Mouse (Mus musculus) brain, embryonic 18.5 days (tissue): ENCODE data around the gene Gstp2.
"Not testable (repeated sequence)": the region's sequence is repeated elsewhere in the genome, so short reads cannot be mapped to it uniquely, and the experiment has no call there.

Source experiments
- DNase-seq: peaks from one replicate; pipeline ENCODE4 v3.0.0-alpha.2; 2012; ENCODE audit warnings: low read depth, low spot score

Gene Gstp2

DNA sequence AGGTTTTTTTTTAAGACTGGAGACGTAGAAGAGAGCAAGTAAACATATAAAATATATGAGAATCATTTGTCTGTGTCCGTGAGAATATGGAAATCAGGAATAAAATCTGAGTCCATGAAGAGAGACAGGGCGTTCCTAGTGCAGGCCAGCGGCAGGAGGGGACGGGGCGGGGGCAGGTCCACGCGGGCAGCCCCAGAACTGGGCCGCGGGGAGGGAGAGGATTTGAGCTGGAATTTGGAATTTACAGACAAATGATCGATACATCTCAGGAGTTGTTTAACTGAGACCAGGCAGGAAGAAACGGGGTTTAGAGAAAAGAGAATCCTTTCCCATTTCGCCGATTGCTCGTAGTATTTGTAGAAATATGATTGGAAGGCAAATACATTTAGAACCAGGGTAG lies 24.5 kb upstream of the Gstp2 start:
- no peak for DNase-seq

DNA sequence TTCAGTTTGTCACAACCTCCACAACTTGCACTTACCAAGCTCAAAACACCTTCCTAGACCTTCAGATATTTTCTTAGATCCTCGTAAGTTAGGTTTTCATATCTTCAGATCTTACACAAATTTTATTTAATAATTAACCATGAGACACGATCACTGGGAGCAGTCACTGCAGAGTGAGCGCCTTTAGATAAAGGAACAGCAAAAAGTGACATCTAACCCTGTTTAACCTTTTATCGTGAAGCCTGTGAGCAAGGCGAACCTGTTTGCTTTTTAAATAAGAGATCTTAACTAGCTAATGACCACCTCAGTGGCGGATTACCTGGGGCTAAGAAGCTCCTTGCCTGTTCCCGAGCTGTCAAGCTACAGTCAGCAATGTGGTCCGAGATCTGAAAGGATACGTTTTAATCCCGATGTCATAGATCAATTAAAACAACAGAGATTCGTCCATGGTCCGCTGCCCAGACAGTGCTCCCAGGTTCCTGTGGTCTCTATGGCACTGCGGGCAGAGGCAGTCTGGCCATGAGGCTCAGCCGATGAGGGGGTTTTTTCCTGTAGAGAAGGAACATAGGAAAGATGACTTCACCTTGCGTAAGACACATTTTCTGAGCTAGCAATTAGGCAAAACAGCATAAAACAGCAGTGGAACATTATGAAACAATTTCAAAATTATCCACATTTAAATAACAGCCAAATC lies 23.0 kb upstream of the Gstp2 start:
- no peak for DNase-seq

DNA sequence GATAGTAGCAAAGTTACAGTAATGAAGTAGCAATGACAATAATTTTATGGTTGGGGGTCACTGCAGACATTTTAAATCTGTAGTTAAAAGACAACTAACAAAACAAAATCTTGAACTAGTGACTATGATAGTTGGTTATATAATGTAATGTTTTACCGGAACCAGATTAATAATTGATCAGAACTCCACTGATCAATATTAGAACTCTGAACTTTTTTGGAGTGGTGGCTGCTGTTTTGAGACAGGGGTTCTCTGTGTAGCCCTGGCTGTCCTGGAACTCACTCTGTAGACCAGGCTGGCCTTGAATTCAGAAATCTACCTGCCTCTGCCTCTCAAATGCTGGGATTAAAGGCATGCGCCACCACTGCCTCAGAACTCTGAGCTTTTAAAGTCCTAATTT lies 22.4 kb upstream of the Gstp2 start:
- not testable (repeated sequence) for DNase-seq

DNA sequence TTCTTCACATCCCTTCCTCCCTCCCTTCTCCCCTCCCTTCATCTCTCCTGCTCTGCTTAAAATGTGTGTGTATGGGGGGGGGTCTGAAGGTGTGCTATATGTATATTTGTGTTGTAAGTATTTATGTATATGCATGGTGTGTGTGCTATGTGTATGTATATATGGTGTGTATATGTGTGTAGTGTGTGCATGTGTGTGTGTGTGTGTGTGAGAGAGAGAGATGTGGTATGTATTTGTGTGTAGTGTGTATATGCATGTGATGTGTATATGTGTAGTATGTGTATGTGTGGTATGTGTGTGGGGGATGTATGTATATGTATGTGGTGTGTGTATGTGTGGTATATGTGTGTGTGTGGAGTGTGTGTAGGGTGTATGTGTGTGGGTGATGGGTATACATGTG lies 21.1 kb upstream of the Gstp2 start:
- no peak for DNase-seq

DNA sequence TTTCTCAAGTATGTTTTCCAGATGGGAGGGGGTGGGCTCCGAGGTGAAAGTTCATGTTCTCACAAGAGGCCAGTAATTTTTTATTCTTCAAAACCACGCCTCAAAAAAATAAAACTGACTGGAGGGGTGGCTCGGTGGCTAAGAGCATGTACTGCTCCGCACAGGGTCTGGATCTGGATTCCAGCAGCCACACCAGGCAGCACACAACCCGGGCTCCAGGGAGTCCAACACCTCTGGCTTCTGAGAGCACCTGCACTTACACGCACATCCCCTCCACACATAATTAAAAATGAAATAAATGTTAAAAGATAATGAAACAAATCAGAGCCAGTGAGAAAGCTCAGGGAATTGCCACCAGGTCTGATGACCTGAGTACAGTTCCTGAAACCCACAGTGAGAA lies 20.5 kb upstream of the Gstp2 start:
- DNase-seq: no peak

DNA sequence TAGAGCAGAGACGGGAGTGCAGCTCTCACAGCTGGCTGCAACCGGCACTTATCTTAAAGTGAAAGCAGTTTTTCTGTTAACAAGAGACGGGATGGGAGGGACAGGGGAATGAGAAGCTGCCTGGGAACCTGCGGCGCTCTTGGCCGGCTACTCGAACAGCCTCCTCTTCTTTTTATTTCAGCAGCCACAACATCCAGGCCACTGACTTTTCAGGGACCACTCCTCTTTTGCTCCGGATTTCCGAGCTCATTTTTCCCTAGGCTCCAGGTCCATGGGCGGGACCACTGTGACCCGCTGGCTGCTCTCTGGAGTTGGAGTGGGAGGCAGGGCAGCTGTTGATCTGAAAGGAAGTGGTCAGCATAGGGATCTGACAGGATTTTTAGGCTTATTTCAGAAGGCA lies 18.7 kb upstream of the Gstp2 start:
- DNase-seq: not testable (repeated sequence)

DNA sequence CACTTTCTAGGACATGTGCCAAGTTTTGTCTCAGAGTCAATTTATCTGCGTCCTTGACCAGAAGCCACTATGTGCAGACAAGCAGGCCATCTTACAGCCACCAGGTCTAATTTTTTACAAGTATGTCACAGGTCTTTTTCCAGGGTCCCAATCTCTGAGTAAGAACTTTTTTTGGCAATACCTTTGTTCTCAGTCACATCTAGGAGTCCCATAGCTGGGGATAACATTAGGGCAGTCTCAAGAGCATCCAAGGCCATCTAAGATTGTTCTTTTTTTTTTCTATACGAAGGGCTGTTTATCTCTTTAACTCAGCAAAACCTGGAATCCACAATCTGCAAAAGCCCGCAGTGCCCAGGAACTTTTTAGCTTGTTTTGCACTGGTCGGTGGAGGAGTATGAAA lies 17.5 kb upstream of the Gstp2 start:
- not testable (repeated sequence) for DNase-seq

DNA sequence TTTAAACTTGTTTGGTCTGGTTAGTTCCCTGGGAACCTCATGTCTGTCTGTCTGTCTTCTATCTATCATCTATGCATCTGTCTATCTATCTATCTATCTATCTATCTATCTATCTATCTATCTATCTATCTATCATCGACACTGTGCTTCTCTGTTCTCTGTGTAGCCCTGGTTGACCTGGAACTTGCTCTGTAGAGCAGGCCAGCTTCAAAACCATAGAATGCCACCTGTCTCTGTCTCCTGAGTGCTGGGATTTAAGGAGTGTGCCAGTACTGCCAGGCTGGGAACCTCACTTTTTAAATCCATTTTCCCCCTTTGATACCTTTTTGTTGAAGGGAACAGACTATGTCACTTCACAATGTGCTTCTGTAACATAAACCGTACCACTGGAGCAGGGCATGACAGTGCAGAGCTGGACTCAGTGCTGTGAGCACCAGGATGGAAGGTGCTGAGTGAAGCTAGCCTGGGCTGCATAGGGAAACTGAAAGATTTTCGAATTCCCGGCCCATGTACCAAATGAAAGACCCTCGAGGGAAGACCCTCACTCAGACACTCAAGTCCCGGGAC lies 15.2 kb upstream of the Gstp2 start:
- no peak for DNase-seq

DNA sequence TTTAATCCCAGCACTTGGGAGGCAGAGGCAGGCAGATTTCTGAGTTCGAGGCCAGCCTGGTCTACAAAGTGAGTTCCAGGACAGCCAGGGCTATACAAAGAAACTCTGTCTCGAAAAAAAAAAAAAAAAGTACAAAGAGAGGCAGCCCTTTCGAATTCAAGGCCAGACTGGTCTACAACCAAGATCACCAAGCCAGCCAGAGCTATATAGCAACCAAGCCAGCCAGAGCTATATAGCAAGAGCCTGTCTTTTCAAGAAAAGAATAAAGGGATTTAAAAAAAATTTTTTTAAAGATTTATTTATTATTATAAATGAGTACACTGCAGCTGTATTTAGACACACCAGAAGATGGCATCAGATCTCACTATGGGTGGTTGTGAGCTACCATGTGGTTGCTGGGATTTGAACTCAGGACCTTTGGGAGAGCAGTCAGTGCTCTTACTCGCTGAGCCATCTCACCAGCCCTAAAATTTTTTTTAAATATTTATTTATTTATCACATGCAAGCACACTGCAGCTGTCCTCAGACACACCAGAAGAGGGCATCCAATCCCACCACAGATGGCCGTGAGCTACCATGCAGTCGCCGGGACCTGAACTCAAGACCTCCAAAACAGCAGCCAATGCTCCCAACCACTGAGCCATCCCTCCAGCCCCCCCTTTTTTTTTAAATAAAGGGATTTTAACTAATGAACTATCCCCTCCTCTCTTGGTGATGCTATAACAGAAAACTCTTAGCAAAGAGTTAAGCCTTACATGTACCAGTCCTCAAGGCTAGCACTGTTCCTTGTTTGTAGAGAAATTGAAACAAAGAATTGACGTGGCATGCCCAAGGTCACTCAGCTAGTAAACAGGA lies 14.4 kb upstream of the Gstp2 start:
- not testable (repeated sequence) for DNase-seq

DNA sequence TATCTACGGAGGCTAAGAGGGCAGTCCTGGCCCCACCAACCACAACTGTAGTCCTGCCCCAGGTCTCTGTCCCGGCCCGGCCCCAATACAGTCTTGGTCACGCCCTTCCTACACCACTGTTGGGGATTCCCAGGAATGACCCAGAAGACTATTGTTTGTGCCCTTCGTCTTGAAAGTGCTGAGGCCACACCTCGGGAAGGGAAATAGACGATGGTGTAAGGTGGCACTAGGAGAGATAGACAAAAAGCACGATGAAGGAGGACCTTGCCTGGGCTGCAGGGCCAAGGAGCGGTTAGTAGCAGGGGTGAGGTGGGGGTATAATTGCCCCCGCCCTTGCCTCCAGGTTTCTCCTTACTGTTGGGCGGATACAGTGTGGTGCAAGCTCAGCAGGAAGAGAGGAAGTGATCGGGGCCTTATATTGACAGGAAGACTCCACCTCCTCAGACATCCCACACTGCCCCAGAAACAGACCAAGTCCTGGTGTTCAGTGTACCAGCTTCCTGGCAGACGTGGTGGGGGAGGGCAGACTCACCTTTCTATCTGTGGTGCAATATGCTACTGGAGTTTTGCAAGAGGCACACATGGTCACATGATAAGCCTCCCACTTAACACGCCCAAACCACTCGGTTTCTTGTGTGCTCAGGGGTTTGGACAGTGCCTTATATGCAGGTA lies 13.4 kb upstream of the Gstp2 start, which contains the start of gene Gstp3:
Gstp3 (minus strand) TSS at position 501 of the 672 bp plus-strand sequence.
- DNase-seq: no peak

DNA sequence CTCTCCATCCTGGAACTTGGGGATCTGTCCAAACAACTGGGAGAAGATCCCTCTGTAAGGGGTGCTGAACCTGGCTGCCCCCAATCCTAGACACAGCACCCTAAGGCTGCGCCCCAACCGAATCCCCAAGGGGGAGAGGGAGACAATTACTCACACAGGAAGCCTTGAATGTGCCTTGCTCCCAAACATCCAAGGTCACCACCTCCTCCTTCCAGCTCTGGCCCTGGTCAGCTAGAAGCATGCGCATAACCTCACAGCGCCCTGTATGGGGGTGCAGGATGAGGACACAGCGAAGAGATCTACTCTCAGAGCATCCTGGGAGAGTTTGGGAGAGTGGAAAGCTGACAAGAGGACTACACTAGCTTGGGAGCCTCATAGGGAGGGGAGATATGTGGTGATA lies 12.8 kb upstream of the Gstp2 start:
- DNase-seq: no peak

DNA sequence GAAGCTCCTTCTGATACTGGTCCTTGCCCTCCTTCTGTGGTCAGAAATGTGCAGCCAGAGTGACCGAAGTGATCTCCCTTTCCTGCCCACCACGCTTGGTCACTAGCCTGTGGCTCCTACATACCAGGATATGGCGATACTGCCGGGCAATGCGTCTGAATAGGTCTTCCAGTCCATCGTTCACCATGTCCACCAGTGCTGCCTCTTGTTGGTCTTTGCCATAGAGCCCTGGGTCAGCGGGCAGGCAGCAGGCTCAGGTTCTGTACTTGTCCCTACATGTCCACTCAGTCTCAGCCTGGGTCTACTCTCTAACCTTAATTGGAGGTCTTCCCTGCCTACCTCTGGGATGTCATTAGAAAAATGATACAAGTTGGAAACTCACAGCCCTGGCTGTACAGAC lies 12.1 kb upstream of the Gstp2 start:
- no peak for DNase-seq

DNA sequence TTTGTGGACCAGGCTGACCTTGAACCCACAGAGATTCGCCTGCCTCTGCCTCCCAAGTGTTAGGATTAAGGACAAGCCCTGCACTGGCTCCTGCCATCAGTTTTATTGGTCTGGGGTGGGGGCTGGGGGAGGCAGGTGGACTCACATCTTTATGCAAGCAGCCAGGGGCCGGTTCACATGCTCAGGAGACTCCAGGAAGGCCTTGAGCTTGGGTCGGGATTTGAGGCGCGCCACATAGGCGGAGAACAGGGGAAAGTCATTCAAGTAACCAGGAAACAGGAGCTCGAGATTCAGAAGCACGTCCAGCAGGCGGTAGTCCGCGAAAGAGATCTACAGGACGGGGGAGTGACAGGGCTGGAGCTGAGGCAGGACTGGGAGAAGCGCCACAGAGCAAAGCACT lies 11.6 kb upstream of the Gstp2 start:
- DNase-seq: no peak

DNA sequence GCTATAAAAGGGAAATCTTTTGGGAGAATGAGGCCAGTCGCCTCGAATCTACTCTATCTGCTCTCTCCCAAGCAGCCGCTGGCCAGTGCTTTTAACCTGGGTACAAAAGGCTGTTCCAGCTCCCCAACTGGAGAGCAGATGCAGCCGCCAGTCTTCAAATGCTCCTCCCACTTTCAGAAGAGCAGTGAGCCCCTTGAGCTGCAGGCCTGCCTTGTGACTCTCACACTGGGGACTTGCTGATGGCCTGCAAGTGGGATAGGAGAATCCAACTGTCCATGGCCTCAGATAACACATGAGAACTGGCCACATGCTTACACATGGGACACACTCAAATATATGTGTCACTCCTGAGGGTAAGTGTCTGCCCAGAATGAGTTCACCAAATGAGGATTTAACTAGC lies 10.9 kb upstream of the Gstp2 start:
- DNase-seq: no peak

DNA sequence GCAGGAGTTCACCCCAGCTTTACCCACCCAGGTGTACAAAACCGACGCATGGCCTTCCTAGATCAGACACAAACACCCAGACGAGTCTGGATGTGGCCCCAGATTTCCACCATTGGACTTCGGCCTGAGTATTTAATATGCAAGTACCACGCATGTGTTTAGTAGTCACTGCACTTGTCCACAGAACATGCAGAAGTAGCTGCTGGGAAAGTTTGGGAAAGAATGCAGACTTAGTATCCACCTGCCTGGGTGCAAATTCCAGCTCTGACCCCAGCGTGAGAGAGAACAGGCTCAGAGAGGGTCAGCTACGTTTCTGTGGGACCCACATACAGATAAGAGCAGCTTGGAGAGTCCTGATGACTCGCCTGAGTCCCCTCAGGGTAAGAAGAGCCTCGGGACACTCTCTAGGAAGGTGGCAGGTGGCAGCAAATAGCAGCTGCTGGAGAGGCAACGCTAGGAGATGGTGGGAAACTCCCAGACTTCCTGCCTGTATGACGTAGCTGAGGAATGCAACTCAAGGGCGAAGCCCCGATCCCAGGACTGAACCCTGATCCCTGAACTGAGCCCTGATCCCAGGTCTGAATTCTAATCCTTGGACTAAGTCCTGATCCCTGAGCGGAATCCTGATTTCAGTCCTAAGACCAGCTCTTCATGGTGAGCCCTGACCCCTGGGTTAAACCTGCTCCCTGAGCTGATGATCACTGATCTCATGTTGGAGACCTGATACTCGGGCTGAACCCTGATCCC lies 10.3 kb upstream of the Gstp2 start:
- DNase-seq: no peak

DNA sequence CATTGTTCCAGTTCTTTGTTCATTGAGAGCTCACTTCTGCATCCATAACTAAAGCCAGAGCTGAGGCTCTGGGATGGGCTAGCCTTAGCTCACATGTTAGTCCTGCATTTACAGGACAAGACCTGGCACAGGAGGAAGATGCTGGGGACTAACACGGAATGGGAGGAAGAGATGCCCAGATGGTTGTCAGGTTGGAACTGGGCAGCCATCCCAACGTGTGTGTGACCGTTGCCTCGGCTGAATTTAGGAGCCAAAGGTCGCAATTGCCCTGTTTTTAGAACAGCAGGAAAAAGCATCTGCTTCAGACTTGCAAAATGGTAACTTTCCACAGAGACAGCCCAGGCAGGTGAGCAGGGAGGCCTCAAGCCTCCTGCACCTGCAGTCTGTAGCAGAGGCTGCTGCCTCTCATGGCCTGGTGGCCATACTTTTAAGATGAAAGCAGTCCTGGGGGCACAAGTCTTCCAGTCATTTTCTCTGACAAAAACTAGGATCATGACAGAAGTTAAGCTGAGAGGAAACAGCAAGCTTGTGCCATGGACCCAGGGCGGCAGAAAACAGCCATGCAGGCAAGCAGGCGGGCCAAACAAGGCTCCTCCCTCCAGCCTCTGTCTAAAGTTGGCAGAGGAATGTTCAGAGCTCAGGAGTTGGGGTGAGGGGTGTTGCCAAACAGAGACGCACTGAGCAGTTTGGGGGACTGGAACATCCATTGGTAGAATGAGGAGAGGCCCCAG lies 9.6 kb upstream of the Gstp2 start:
- no peak for DNase-seq

DNA sequence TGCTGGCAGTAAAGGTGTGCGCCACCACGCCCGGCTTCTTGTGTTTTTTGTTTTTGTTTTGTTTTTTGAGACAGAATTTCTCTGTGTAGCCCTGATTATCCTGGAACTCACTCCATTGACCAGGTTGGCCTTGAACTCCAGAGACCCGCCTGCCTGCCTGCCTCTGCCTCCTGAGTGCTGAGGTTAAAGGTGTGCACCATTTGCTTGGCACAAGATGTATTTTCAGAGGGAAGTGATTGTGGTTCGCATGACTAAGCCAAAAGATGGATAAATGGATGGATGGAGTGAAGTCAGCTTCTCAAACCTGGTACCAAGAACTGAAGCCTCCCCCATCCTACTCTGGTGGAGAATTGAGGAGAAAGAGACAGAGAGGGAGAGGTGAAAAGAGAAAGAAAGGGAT lies 8.8 kb upstream of the Gstp2 start:
- DNase-seq: no peak

DNA sequence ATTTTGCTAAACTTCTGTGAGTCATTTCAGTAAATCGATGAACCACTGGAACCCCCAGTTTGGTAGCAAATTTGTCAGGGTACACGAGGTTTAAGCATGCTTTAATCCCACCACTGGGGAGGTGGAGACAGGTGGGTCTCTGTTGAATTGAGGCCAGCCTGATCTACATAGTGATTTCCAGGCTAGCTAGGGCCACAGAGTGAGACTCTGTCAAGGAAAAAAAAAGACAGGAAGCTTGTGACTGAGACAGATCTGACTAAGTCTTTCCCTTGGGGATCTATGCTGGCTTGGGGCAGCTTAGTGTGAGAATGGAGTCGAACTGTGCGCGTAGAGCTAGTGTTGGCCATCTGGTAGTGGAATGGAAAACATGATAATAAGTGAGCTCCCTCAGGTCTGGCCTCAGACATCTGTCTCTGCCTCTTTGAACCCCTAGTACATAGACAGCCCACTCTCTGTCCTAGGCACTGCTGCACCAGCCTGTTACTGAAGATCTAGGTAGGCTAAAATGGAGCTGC lies 6.8 kb upstream of the Gstp2 start:
- DNase-seq: no peak

DNA sequence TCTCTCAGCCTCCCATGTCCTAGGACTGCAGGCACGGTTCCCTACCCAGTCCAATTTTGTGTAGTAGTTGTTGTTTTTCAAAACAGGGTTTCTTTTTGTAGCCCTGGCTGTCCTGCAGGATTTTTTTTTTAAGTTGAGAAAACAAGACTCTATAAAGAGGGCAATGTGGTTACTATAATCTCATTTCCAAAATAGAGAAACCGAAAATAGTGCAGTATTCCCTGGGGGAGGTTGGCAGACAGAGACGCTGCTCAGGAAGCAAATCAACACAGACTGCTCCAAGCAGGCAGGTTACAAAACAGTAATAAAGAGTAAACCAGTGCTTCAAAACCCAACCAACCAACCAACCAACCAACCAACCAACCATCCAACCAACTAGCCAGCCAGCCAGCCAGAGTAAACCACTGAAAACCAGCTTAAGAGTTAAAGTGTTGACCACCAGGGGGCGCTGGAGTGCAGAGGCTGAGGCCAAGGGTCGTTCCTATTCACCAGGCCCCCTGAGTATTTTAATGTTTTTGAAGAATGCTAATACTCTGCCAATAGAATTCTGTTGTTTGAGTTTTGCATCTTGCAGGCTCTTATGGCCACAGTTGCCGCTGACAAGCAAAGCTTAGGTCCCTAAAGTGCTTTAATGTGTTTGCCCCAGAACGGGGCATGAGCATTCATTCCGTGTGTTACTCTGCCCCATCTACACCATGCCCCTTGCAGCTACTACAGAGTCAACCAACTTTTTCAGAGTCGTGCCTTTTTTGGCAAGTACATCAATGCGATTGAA lies 6.1 kb upstream of the Gstp2 start:
- DNase-seq: no peak

DNA sequence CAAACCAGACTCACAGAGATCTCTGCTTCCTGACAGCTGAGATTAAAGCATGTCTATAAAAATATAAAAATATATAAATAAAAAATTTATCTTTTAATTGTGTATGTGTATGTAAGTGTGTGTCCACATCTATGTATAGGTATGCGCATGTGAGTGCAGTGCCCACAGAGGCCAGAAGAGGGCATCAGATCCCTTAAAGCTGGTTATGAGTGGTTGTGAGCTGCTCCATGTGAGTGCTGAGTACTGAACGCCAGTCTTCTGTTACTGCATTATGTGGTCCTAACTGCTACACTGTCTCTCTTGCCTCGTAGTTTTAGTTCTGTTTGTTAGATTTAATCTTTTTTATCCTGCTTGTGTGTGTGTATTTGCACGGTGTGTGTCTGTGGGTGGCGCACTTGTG lies 5.2 kb upstream of the Gstp2 start:
- DNase-seq: no peak
